Mouse (Mus musculus) layer of hippocampus, postnatal 25 days (tissue): ENCODE measurements around the gene Gm45623. TPM values are rescaled to one million over a fixed set of nuclear protein-coding genes. Genes with fewer than 3 reads are reported as not detected.

Source experiments
- DNase-seq, 2 experiments: peaks; one replicate each; pipeline ENCODE4 v3.0.0; 2022; ENCODE audit warnings: mixed read lengths in 2 of 2, low spot score in 1 of 2; ENCODE audit errors: extremely low spot score in 1 of 2
- total RNA-seq, 2 experiments: library from RNA; stranded (reverse); gene quantifications; 2 replicates each; pipeline ENCODE4 v1.2.3; 2021

Gene Gm45623
- 1 to 10 TPM in 1 of 2 experiments, under 1 TPM in 1; 0.92 to 1.6 TPM for total RNA-seq

GRCm38 (mm10) chr13:56753192-56753951 lies at the start of gene Gm45623:
Gene Gm45623 (minus strand): TSS chr13:56753827.
- DNase-seq = no peak

- no peak for DNase-seq
Observed at GRCm38 (mm10) chr13:56797459-56797858, 43.8 kb upstream of the Gm45623 start.

GRCm38 (mm10) chr13:56795501-56795900 lies 41.9 kb upstream of the Gm45623 start:
- no peak for DNase-seq

- no peak for DNase-seq
Observed at GRCm38 (mm10) chr13:56794441-56794840, 40.8 kb upstream of the Gm45623 start.

GRCm38 (mm10) chr13:56792844-56793243 lies 39.2 kb upstream of the Gm45623 start:
- DNase-seq = no peak

- no peak for DNase-seq
Observed at GRCm38 (mm10) chr13:56790683-56791082, 37.1 kb upstream of the Gm45623 start.

GRCm38 (mm10) chr13:56782621-56783020 lies 29.0 kb upstream of the Gm45623 start:
- DNase-seq = no peak

GRCm38 (mm10) chr13:56781697-56782096 lies 28.1 kb upstream of the Gm45623 start:
- DNase-seq = no peak

GRCm38 (mm10) chr13:56780746-56781469 lies 27.3 kb upstream of the Gm45623 start:
- DNase-seq = no peak

GRCm38 (mm10) chr13:56774304-56774703 lies 20.7 kb upstream of the Gm45623 start:
- no peak for DNase-seq

GRCm38 (mm10) chr13:56773262-56773870 lies 19.7 kb upstream of the Gm45623 start:
- DNase-seq = no peak

- DNase-seq = no peak
Observed at GRCm38 (mm10) chr13:56772592-56772991, 19.0 kb upstream of the Gm45623 start.

- DNase-seq = no peak
Observed at GRCm38 (mm10) chr13:56770786-56771185, 17.2 kb upstream of the Gm45623 start.

- DNase-seq = no peak
Observed at GRCm38 (mm10) chr13:56770136-56770578, 16.5 kb upstream of the Gm45623 start.

- DNase-seq = no peak
Observed at GRCm38 (mm10) chr13:56769431-56769830, 15.8 kb upstream of the Gm45623 start.

GRCm38 (mm10) chr13:56766211-56766610 lies 12.6 kb upstream of the Gm45623 start:
- no peak for DNase-seq

GRCm38 (mm10) chr13:56765284-56766032 lies 11.8 kb upstream of the Gm45623 start:
- no peak for DNase-seq

GRCm38 (mm10) chr13:56762446-56763229 lies 9.0 kb upstream of the Gm45623 start:
- DNase-seq = no peak

- peak; percentile 40 to 80 for DNase-seq
Observed at GRCm38 (mm10) chr13:56758492-56758891, 4.9 kb upstream of the Gm45623 start.

GRCm38 (mm10) chr13:56757201-56757600 lies 3.6 kb upstream of the Gm45623 start:
- DNase-seq = no peak
